Mouse (Mus musculus) macrophage (primary cell): ENCODE measurements at regions not wholly inside any gene's neighbourhood (a gene's known extent, or its start where the extent isn't known, plus 50 kb on each side); places are given as distances from the start of the nearest gene placed in this dataset.

Source experiments
- H3K27ac ChIP-seq: fragments of 350-480 bp; formaldehyde crosslinking; 2 replicates; pipeline ENCODE4 v1.9.0; 2021
- H3K36me3 ChIP-seq: fragments of 350-480 bp; formaldehyde crosslinking; 2 replicates; pipeline ENCODE4 v1.9.0; 2021; ENCODE audit errors: inconsistent target
- H3K4me3 ChIP-seq: fragments of 350-480 bp; formaldehyde crosslinking; 2 replicates; pipeline ENCODE4 v1.9.0; 2021; ENCODE audit errors: inconsistent target
- H3K79me2 ChIP-seq: fragments of 350-480 bp; formaldehyde crosslinking; 2 replicates; pipeline ENCODE4 v1.9.0; 2021; ENCODE audit errors: inconsistent target
- WGBS: methylation state at CpG from one replicate; pipeline ENCODE4 v1.1.7; 2026; ENCODE audit warnings: inconsistent platforms; ENCODE audit not compliant: missing documents; 5-methylcytosine and 5-hydroxymethylcytosine counted together

- H3K36me3 ChIP-seq = no peaks in the 10 kb centered on the region
- H3K27ac ChIP-seq = no peak overlapping the region
- H3K4me3 ChIP-seq = no peak overlapping the region
- 100% methylated on average over 1 of the region's 1 CpGs for WGBS
- no peaks in the 10 kb centered on the region for H3K79me2 ChIP-seq
These were observed 256.4 kb upstream of the Dynlrb2 start for GRCm38 (mm10) chr8:116248398-116248797.

- no peak overlapping the region for H3K4me3 ChIP-seq
- WGBS = 70% methylated on average over 8 of the region's 8 CpGs
- no peaks in the 10 kb centered on the region for H3K79me2 ChIP-seq
- H3K36me3 ChIP-seq = no peaks in the 10 kb centered on the region
- H3K27ac ChIP-seq = no peak overlapping the region
These were observed 261.3 kb upstream of the Dynlrb2 start for GRCm38 (mm10) chr8:116243493-116243892.

- Histone ChIP-seq H3K79me2 (no peaks in the 10 kb centered on the region), H3K36me3 (no peaks in the 10 kb centered on the region), H3K27ac (no peak overlapping the region), H3K4me3 (no peak overlapping the region)
- WGBS = 42% methylated on average over 5 of the region's 5 CpGs
These were observed 261.8 kb upstream of the Dynlrb2 start for GRCm38 (mm10) chr8:116242972-116243371.

- Histone ChIP-seq H3K79me2 (no peaks in the 10 kb centered on the region), H3K27ac (no peak overlapping the region), H3K36me3 (no peaks in the 10 kb centered on the region), H3K4me3 (no peak overlapping the region)
- 92% methylated on average over 5 of the region's 5 CpGs for WGBS
These were observed 262.9 kb upstream of the Dynlrb2 start for GRCm38 (mm10) chr8:116241987-116242242.

GRCm38 (mm10) chr8:116241146-116241986 is 263.4 kb upstream of the Dynlrb2 start:
- Histone ChIP-seq H3K79me2 (no peaks in the 10 kb centered on the region), H3K27ac (no peak overlapping the region)
- WGBS = 93% methylated on average over 11 of the region's 11 CpGs

GRCm38 (mm10) chr8:116238670-116239069 is 266.1 kb upstream of the Dynlrb2 start:
- Histone ChIP-seq H3K79me2 (no peaks in the 10 kb centered on the region), H3K27ac (no peak overlapping the region), H3K36me3 (no peaks in the 10 kb centered on the region), H3K4me3 (no peak overlapping the region)
- 73% methylated on average over 1 of the region's 1 CpGs for WGBS

More at GRCm38 (mm10) chr8:116241146-116241986, 263.4 kb upstream of the Dynlrb2 start:
- Histone ChIP-seq H3K36me3 (no peaks in the 10 kb centered on the region), H3K4me3 (no peak overlapping the region)

- WGBS = 58% methylated on average over 3 of the region's 3 CpGs
- Histone ChIP-seq H3K4me3 (no peak overlapping the region), H3K79me2 (no peaks in the 10 kb centered on the region), H3K27ac (no peak overlapping the region), H3K36me3 (no peaks in the 10 kb centered on the region)
These were observed 267.1 kb upstream of the Dynlrb2 start for GRCm38 (mm10) chr8:116237561-116238100.

GRCm38 (mm10) chr8:116229654-116230136 is 275.1 kb upstream of the Dynlrb2 start:
- WGBS = 85% methylated on average over 5 of the region's 5 CpGs
- Histone ChIP-seq H3K36me3 (no peaks in the 10 kb centered on the region), H3K79me2 (no peaks in the 10 kb centered on the region), H3K27ac (no peak overlapping the region), H3K4me3 (no peak overlapping the region)

- Histone ChIP-seq H3K4me3 (no peak overlapping the region), H3K36me3 (no peaks in the 10 kb centered on the region), H3K79me2 (no peaks in the 10 kb centered on the region), H3K27ac (no peak overlapping the region)
- WGBS = 90% methylated on average over 6 of the region's 11 CpGs
These were observed 277.8 kb upstream of the Dynlrb2 start for GRCm38 (mm10) chr8:116227003-116227402.

GRCm38 (mm10) chr8:116223235-116223634 is 281.5 kb upstream of the Dynlrb2 start:
- Histone ChIP-seq H3K27ac (no peak overlapping the region), H3K79me2 (no peaks in the 10 kb centered on the region), H3K4me3 (no peak overlapping the region), H3K36me3 (no peaks in the 10 kb centered on the region)
- WGBS = 100% methylated on average over 2 of the region's 2 CpGs

GRCm38 (mm10) chr8:116215909-116216308 is 288.9 kb upstream of the Dynlrb2 start:
- H3K79me2 ChIP-seq = no peaks in the 10 kb centered on the region
- H3K4me3 ChIP-seq = no peak overlapping the region
- H3K36me3 ChIP-seq = no peaks in the 10 kb centered on the region
- 89% methylated on average over 5 of the region's 5 CpGs for WGBS
- no peak overlapping the region for H3K27ac ChIP-seq

GRCm38 (mm10) chr8:116215286-116215860 is 289.4 kb upstream of the Dynlrb2 start:
- H3K27ac ChIP-seq = no peak overlapping the region
- no peaks in the 10 kb centered on the region for H3K36me3 ChIP-seq
- H3K79me2 ChIP-seq = no peaks in the 10 kb centered on the region
- WGBS = 65% methylated on average over 5 of the region's 5 CpGs
- no peak overlapping the region for H3K4me3 ChIP-seq

GRCm38 (mm10) chr8:116203631-116204030 is 301.1 kb upstream of the Dynlrb2 start:
- WGBS = 92% methylated on average over 2 of the region's 2 CpGs
- H3K36me3 ChIP-seq = no peaks in the 10 kb centered on the region
- no peak overlapping the region for H3K27ac ChIP-seq
- H3K4me3 ChIP-seq = no peak overlapping the region
- no peaks in the 10 kb centered on the region for H3K79me2 ChIP-seq

- Histone ChIP-seq H3K4me3 (no peak overlapping the region), H3K27ac (no peak overlapping the region), H3K79me2 (no peaks in the 10 kb centered on the region), H3K36me3 (no peaks in the 10 kb centered on the region)
- WGBS = 89% methylated on average over 11 of the region's 11 CpGs
These were observed 304.2 kb upstream of the Dynlrb2 start for GRCm38 (mm10) chr8:116200459-116200999.

GRCm38 (mm10) chr8:116196623-116197184 is 308.1 kb upstream of the Dynlrb2 start:
- Histone ChIP-seq H3K4me3 (no peak overlapping the region), H3K36me3 (no peaks in the 10 kb centered on the region), H3K27ac (no peak overlapping the region), H3K79me2 (no peaks in the 10 kb centered on the region)
- 89% methylated on average over 9 of the region's 9 CpGs for WGBS
